Mouse (Mus musculus) lung, embryonic 16.5 days (tissue): ENCODE results near the gene Sec16b. TPM values are rescaled to one million over a fixed set of nuclear protein-coding genes. Genes with fewer than 3 reads are reported as not detected.

ENCODE experiments used
- ATAC-seq: fragments of 200-750 bp; cut with Nextera tagmentation; 2 replicates; pipeline ENCODE4 v1.8.0; 2017; ENCODE audit warnings: low read depth, mild to moderate bottlenecking, moderate library complexity
- H3K27ac ChIP-seq: fragments of 300-500 bp; sonication (generic); 2 replicates; pipeline ENCODE4 v1.5.1; 2014; ENCODE audit warnings: mild to moderate bottlenecking, control low read depth, low read length
- H3K27me3 ChIP-seq: fragments of 300-500 bp; sonication (generic); 2 replicates; pipeline ENCODE4 v1.6.1; 2014; ENCODE audit warnings: low read depth, low read length, mixed read lengths; ENCODE audit not compliant: control insufficient read depth, insufficient read depth
- H3K36me3 ChIP-seq: fragments of 300-500 bp; sonication (generic); 2 replicates; pipeline ENCODE4 v1.6.1; 2014; ENCODE audit warnings: low read length; ENCODE audit not compliant: control insufficient read depth, insufficient read depth
- H3K4me1 ChIP-seq: fragments of 300-500 bp; sonication (generic); replicated peaks from 2 replicates; pipeline ENCODE4 v1.6.1; 2014; ENCODE audit warnings: low read length, mixed read lengths; ENCODE audit not compliant: control insufficient read depth, insufficient read depth
- H3K4me2 ChIP-seq: fragments of 300-500 bp; sonication (generic); 2 replicates; pipeline ENCODE4 v1.6.1; 2014; ENCODE audit warnings: low read depth, low read length, control low read depth
- H3K4me3 ChIP-seq: fragments of 300-500 bp; sonication (generic); 2 replicates; pipeline ENCODE4 v1.5.1; 2014; ENCODE audit warnings: mild to moderate bottlenecking, low read length, control low read depth
- H3K9ac ChIP-seq: fragments of 300-500 bp; sonication (generic); 2 replicates; pipeline ENCODE4 v1.6.1; 2014; ENCODE audit warnings: low read length, control low read depth
- H3K9me3 ChIP-seq: fragments of 300-500 bp; sonication (generic); 2 replicates; pipeline ENCODE4 v1.6.1; 2016; ENCODE audit warnings: low read length; ENCODE audit not compliant: control insufficient read depth
- WGBS: fragments of 180-500 bp; shearing (Covaris S2); extraction: QIAGEN DNeasy Blood & Tissue Kit; methylation state at CpG from one replicate; pipeline ENCODE4 v1.1.7; 2014; 5-methylcytosine and 5-hydroxymethylcytosine counted together
- polyA plus RNA-seq: library from polyadenylated mRNA; unstranded; fragments of >200 nt; fragmentation: Nextera tagmentation; extraction: Ambion mirVana; gene quantifications from 2 replicates; pipeline ENCODE4 v1.2.1, GENCODE M21; 2015

Sec16b gene
- polyA plus RNA-seq: 2.5 and 3.0 TPM in 2 replicates

- no peaks in the 10 kb centered on the region for H3K9me3 ChIP-seq
- peak; percentile 72; the same call in 1 of the 2 replicates for ATAC-seq
- H3K27me3 ChIP-seq: no peaks in the 10 kb centered on the region
- H3K4me2 ChIP-seq: peak within 1 kb of the TSS; percentile 21
- H3K4me3 ChIP-seq: peak within 1 kb of the TSS; percentile 4; the same call in 1 of the 2 replicates
- no peaks in the 10 kb centered on the region for H3K36me3 ChIP-seq
- WGBS: 32% methylated on average over 5 of the region's 5 CpGs
- H3K4me1 ChIP-seq: 0 out of 2 replicates have a peak, but pooled peaks cover 5% of the 10 kb centered on the region
- no peak within 1 kb of the TSS for H3K27ac ChIP-seq
- H3K9ac ChIP-seq: no peak within 1 kb of the TSS
These were observed at the start of gene Sec16b for GRCm38 (mm10) chr1:157506522-157506921. TSS of gene Sec16b (plus strand) at chr1:157506728.

DNA sequence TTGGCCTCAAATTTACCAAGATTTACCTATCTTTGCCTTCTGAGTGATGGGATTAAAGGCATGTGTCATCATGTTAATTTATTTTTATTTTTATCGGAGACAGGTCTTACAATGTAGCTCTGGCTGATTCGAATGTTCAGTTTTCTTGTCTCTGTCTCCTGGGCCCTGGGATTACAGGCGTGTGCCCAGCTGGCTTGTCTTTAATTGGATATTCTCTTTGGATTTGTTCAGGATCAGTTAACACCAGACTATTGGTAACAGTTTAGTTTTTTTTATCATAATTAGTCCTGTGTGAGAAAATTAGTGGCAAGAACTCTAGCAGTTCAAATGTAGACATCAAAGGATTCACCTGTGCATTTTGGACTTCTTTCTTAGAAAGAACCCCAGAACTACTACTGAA lies 48.7 kb upstream of the Sec16b start:
- H3K36me3 ChIP-seq: no peaks in the 10 kb centered on the region
- no peak overlapping the region for H3K27ac ChIP-seq
- H3K4me1 ChIP-seq: peaks cover 3% of the 10 kb centered on the region; the same call in 1 of the 2 replicates
- no peak overlapping the region for H3K9ac ChIP-seq
- no peak for ATAC-seq
- WGBS: 93% methylated on average over 3 of the region's 3 CpGs
- no peak overlapping the region for H3K4me3 ChIP-seq
- no peak overlapping the region for H3K4me2 ChIP-seq
- H3K27me3 ChIP-seq: no peaks in the 10 kb centered on the region
- H3K9me3 ChIP-seq: no peaks in the 10 kb centered on the region

DNA sequence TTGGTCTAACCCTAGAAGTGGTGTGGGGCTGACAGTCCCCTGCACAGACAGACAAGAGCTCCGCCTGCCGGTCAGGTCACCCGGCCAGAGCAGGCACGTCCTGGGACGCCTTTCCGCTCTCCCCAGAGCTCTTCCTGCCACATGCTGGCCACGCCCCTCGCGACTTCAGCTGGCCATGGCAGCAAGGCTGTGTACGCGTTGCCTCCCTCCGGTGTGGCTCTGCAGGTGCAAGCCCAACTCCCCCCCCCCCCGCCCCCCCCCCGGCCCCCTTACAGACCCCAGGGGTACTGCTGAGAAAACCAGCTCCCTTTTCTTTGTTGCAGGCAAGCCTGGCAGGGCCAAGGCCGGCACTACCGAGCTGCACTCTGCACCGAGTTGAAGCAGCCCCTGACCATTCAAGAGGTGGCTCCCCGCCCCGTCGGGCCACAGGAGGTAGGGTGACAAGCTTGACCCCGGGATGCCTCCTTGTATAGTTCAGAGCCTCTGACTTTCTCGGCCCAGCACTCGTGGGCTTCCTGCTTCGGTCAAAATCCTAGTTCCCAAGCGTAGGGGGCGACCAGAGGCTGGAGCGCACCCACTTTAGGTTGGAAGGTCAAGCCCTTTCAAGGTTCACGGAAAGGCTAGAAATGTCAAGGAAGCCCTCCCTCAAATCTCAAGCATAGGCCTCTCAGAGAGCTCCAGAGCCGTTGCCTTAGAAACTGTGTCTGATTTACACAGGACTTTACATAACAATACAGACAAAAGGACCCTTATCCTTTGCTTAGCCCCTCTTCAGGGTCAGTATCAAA lies 47.9 kb upstream of the Sec16b start, which contains the start of gene Cryzl2:
Gene Cryzl2 (plus strand): TSS at position 157 of the 788 bp plus-strand sequence.
- Histone ChIP-seq H3K36me3 (no peaks in the 10 kb centered on the region), H3K4me3 (peak within 1 kb of the TSS; percentile 53), H3K9me3 (no peaks in the 10 kb centered on the region), H3K4me1 (peaks cover 3% of the 10 kb centered on the region; the same call in 1 of the 2 replicates), H3K9ac (peak within 1 kb of the TSS; percentile 66), H3K4me2 (peak within 1 kb of the TSS; percentile 80), H3K27ac (no peak within 1 kb of the TSS), H3K27me3 (no peaks in the 10 kb centered on the region)
- WGBS: 7% methylated on average over 23 of the region's 29 CpGs
- peak; percentile 97 for ATAC-seq

GRCm38 (mm10) chr1:157459904-157460303 lies 46.6 kb upstream of the Sec16b start:
- H3K4me1 ChIP-seq: peaks cover 3% of the 10 kb centered on the region; the same call in 1 of the 2 replicates
- H3K4me3 ChIP-seq: no peak overlapping the region
- no peaks in the 10 kb centered on the region for H3K9me3 ChIP-seq
- 89% methylated on average over 5 of the region's 5 CpGs for WGBS
- H3K27me3 ChIP-seq: no peaks in the 10 kb centered on the region
- no peak overlapping the region for H3K9ac ChIP-seq
- ATAC-seq: no peak
- no peaks in the 10 kb centered on the region for H3K36me3 ChIP-seq
- H3K4me2 ChIP-seq: no peak overlapping the region
- no peak overlapping the region for H3K27ac ChIP-seq

DNA sequence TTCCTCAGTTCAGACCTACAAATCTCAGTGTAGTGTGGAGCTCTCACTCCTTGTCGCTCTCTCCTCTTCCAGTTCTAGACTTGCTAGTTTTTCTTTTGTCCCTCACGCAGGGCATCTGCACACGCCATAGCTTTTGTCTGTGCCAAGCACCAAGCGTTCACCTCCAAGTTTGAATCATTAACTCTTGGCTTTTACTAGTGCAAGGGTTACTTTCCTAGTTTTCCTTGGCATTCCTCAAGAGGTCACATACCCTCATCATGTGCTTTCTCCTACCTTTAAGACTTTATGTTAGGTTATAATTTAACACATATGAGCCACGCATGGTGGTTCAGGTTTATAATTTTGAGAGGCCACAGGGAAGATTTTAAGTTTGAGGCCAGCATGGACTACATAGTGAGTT lies 45.3 kb upstream of the Sec16b start:
- peaks cover 3% of the 10 kb centered on the region; the same call in 1 of the 2 replicates for H3K4me1 ChIP-seq
- WGBS: 92% methylated on average over 5 of the region's 5 CpGs
- no peak for ATAC-seq
- H3K27me3 ChIP-seq: no peaks in the 10 kb centered on the region
- no peak overlapping the region for H3K4me2 ChIP-seq
- no peak overlapping the region for H3K4me3 ChIP-seq
- H3K36me3 ChIP-seq: peaks cover 3% of the 10 kb centered on the region; the same call in 1 of the 2 replicates
- H3K9me3 ChIP-seq: no peaks in the 10 kb centered on the region
- no peak overlapping the region for H3K9ac ChIP-seq
- H3K27ac ChIP-seq: no peak overlapping the region

DNA sequence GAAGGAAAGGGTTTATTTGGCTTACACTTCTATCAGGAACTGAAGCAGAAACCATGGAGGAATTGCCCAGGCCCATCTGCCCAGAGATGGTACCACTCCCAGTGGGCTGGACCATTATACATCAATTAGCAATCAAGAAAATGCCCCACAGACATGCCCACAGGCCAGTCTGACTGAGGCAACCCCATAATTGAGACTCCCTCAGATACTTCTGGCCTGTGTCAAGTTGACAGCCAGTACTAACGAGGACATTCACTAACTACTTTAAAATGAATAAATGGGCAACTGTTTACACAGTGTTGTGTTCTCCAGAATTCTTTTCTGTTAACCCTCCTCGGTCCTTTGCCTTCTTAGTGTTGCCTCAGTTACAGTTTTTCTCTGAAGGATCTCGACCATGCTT lies 44.2 kb upstream of the Sec16b start:
- Histone ChIP-seq H3K27ac (no peak overlapping the region), H3K4me3 (no peak overlapping the region), H3K9ac (no peak overlapping the region), H3K9me3 (no peaks in the 10 kb centered on the region), H3K4me1 (peaks cover 3% of the 10 kb centered on the region; the same call in 1 of the 2 replicates), H3K4me2 (no peak overlapping the region), H3K36me3 (peaks cover 3% of the 10 kb centered on the region; the same call in 1 of the 2 replicates), H3K27me3 (no peaks in the 10 kb centered on the region)
- 43% methylated on average over 3 of the region's 3 CpGs for WGBS
- no peak for ATAC-seq

GRCm38 (mm10) chr1:157465194-157465593 lies 41.3 kb upstream of the Sec16b start:
- no peak overlapping the region for H3K9ac ChIP-seq

DNA sequence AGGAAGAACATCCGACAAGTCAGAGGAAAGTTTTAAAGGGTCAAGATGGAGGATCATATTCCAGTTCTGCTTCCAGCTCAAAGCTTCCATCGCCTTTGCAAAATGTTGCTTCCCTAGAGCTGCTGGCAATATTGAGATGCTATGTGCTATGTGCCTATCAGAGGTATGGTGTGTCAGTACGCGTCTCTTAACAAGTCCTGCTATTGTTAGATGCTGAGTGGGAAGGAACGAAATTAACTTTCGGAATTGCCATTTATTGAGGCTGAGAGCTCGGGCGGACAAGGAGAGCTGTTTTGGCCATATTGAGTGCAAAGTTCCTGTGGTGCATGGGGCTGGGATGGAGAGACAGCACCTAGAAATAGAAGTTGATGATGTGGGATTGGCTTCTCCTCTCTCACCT lies 38.7 kb upstream of the Sec16b start:
- Histone ChIP-seq H3K9ac (no peak overlapping the region), H3K4me2 (no peak overlapping the region), H3K4me3 (no peak overlapping the region), H3K27me3 (no peaks in the 10 kb centered on the region), H3K27ac (no peak overlapping the region), H3K36me3 (peaks cover 3% of the 10 kb centered on the region; the same call in 1 of the 2 replicates), H3K9me3 (no peaks in the 10 kb centered on the region), H3K4me1 (no peaks in the 10 kb centered on the region)
- WGBS: 89% methylated on average over 8 of the region's 8 CpGs
- no peak for ATAC-seq

More at GRCm38 (mm10) chr1:157465194-157465593, 41.3 kb upstream of the Sec16b start:
- H3K36me3 ChIP-seq: peaks cover 3% of the 10 kb centered on the region; the same call in 1 of the 2 replicates
- no peak for ATAC-seq
- H3K9me3 ChIP-seq: no peaks in the 10 kb centered on the region
- H3K4me3 ChIP-seq: no peak overlapping the region
- no peak overlapping the region for H3K4me2 ChIP-seq
- WGBS: 71% methylated on average over 3 of the region's 3 CpGs
- no peak overlapping the region for H3K27ac ChIP-seq
- H3K4me1 ChIP-seq: no peaks in the 10 kb centered on the region
- no peaks in the 10 kb centered on the region for H3K27me3 ChIP-seq

- Histone ChIP-seq H3K36me3 (peaks cover under 1% of the 10 kb centered on the region; the same call in 1 of the 2 replicates), H3K27ac (no peak overlapping the region), H3K4me2 (no peak overlapping the region), H3K9ac (no peak overlapping the region), H3K4me3 (no peak overlapping the region), H3K4me1 (no peaks in the 10 kb centered on the region), H3K9me3 (no peaks in the 10 kb centered on the region), H3K27me3 (no peaks in the 10 kb centered on the region)
- 84% methylated on average over 9 of the region's 9 CpGs for WGBS
- ATAC-seq: no peak
These were observed 35.7 kb upstream of the Sec16b start for GRCm38 (mm10) chr1:157470761-157471386.
